Mouse (Mus musculus) E14TG2a.4 (cell line): ENCODE results near the gene Nhsl1.

Experiments used
- CTCF ChIP-seq: conservative IDR thresholded peaks from 2 replicates; pipeline ENCODE4 v1.5.1; 2014; ENCODE audit warnings: low read length
- NANOG ChIP-seq: IDR thresholded peaks from 2 replicates; pipeline ENCODE4 v1.6.1; 2014; ENCODE audit warnings: borderline replicate concordance, low read length, mixed read lengths

DNA sequence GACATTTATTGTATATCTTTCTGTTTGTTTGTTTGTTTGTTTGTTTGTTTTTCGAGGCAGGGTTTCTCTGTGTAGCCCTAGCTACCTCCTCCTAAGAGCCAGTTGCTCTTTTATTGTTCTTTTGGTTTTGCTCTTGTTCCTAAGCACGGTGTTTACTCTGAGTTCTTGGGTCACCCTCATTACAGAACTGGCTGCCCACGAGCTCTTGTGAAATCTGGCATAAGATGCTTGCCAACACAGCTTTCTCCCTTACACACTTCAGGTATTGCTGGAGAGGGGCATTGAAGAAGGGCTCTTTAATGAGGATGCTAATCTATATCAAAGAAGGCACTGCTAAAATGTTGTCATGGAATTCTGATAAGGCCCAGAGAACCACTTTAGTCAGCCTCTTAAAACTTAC is 191.9 kb downstream of the Nhsl1 start:
- no peak for TF ChIP-seq CTCF
- TF ChIP-seq NANOG, result no peak
